Mouse (Mus musculus): ENCODE data around the gene Sik2.

- no peak for TF ChIP-seq POLR2A (IDR thresholded peaks at IDR 0.05; ENCODE audit: insufficient read length, low read depth)
- TF ChIP-seq E2F4 (IDR thresholded peaks at IDR 0.05; ENCODE audit: insufficient read depth), result no peak
- no peak for TF ChIP-seq SRF (IDR thresholded peaks at IDR 0.05; ENCODE audit: control insufficient read depth, insufficient read length, low read depth)
- TF ChIP-seq USF1 (IDR thresholded peaks at IDR 0.05; ENCODE audit: low read depth), result no peak
- TF ChIP-seq TCF12 (IDR thresholded peaks at IDR 0.05; ENCODE audit: insufficient read depth, poor library complexity, severe bottlenecking), result no peak
- no peak for TF ChIP-seq CEBPB (IDR thresholded peaks at IDR 0.05; ENCODE audit: insufficient read depth, poor library complexity, severe bottlenecking)
- no peak for TF ChIP-seq MAX (IDR thresholded peaks at IDR 0.05; ENCODE audit: low read depth)
- no peak for TF ChIP-seq MYOG (IDR thresholded peaks at IDR 0.05; ENCODE audit: control insufficient read depth in 1 of 3, insufficient read depth in 1 of 3, insufficient read length in 2 of 3, low read depth in 2 of 3)
- TF ChIP-seq TCF3 (IDR thresholded peaks at IDR 0.05; ENCODE audit: insufficient read length, low read depth), result no peak
- no peak for TF ChIP-seq REST (IDR thresholded peaks at IDR 0.05; ENCODE audit: insufficient read depth, insufficient read length)
Measured at GRCm38 (mm10) chr9:51007726-51008067, 1.2 kb downstream of the Sik2 start.
